Mouse (Mus musculus) embryonic fibroblast, embryonic 13.5 days (primary cell): ENCODE data around the gene C77080.

Source experiments
- CTCF ChIP-seq: IDR thresholded peaks from 2 replicates; pipeline ENCODE4 v1.5.1; 2011; ENCODE audit warnings: mild to moderate bottlenecking, control low read depth, low read length, moderate library complexity, borderline replicate concordance; ENCODE audit not compliant: insufficient read depth
- POLR2A ChIP-seq: IDR thresholded peaks from 2 replicates; pipeline ENCODE4 v1.6.1; 2011; ENCODE audit warnings: low read depth, mild to moderate bottlenecking, control low read depth, low read length, moderate library complexity

DNA sequence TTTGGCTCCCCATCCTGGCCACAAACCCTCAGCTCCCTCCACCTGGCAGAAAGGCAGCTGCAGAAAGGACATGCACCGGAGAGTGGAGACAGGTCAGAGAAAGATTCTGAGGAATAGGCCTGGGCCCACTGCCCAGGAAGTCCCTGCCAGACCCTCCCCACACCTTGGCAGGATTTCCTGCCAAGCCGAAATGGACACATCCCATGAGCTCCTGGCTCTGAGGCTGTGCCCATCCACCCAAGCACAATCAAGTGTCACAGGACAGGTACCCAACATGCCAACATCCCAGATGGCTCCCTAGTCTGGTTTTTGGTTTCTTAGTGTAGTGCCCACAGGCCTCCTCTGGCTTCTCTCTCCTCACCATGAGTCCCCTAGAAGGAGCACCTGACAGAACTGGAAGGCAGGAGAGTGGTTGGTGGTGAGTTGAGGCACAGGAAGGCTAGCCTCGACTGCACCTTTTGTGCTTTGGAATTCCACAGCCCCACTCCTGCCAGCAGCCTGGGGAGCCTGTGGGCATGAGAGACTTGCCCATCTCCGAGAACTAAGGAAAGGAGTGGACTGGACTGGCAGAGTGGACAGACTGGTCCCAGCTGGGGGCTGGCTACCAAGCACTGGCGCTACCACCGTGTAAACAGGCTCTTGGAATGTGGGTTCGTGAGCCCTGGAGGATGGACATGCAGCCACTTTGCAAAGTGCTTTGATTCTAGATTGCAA lies 40.7 kb downstream of the C77080 start:
- TF ChIP-seq POLR2A (no peak), CTCF (no peak)
